In the genomic region with DNA sequence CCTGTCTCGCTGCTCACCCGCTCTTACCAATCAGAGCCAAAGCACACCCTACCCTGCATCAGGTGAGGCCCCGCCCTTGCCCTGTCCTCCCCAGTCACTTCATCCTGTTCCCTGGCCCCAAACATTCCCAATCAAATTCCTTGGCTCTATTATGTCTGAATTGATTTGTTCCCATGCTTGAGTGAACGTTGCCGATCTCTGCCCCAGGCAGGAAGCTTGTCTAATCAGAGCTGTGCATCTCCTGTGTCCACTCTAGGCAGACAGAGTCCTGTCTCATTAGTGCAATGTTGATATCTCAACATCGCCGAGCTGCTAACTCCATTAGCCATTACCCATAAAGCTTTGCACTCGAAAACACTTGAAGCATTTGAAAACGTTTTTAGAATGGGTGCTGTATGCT, we compare ENCODE assay signal across 14 mouse cellular contexts.
"Had no signal": no experiment of that assay in that cellular context is flagged by ENCODE, and none has a peak within 500 bp of the region (broad histone marks: within the 10 kb centered on the region; RNA-seq: fewer than 3 reads in every experiment).

No protein-coding gene starts in this region.

- DNase-seq: kidney, postnatal 25 days; layer of hippocampus, adult 9-11 months; layer of hippocampus, postnatal 36 days; lung, embryonic 14.5 days; lung, postnatal 10 days; lung, postnatal 4 days; right cerebral cortex, postnatal 4 days; thymus, postnatal 4 days had no signal

- H3K27me3 ChIP-seq: limb, embryonic 15.5 days; liver, embryonic 12.5 days; midbrain, embryonic 12.5 days; stomach, embryonic 15.5 days had no signal

- H3K4me3 ChIP-seq: limb, embryonic 15.5 days; liver, embryonic 12.5 days; midbrain, embryonic 12.5 days; stomach, embryonic 15.5 days had no signal

- H3K36me3 ChIP-seq: limb, embryonic 15.5 days; liver, embryonic 12.5 days; midbrain, embryonic 12.5 days; stomach, embryonic 15.5 days had no signal

- H3K4me1 ChIP-seq: limb, embryonic 15.5 days; liver, embryonic 12.5 days; stomach, embryonic 15.5 days had no signal

- H3K4me2 ChIP-seq: limb, embryonic 15.5 days; liver, embryonic 12.5 days; lung, embryonic 14.5 days; midbrain, embryonic 12.5 days; stomach, embryonic 15.5 days had no signal

- H3K27ac ChIP-seq: limb, embryonic 15.5 days; liver, embryonic 12.5 days; midbrain, embryonic 12.5 days; stomach, embryonic 15.5 days had no signal

- H3K9me3 ChIP-seq: limb, embryonic 15.5 days; liver, embryonic 12.5 days; midbrain, embryonic 12.5 days; stomach, embryonic 15.5 days had no signal

- ATAC-seq: intestine, embryonic 16.5 days; liver, embryonic 12.5 days; midbrain, embryonic 16.5 days had no signal

- H3K9ac ChIP-seq: limb, embryonic 15.5 days; liver, embryonic 12.5 days; lung, embryonic 14.5 days; midbrain, embryonic 12.5 days; stomach, embryonic 15.5 days had no signal
